Mouse (Mus musculus) cerebral cortex, adult 2 months (tissue): Measurements from ENCODE around the gene Mamstr.

Experiments used
- WGBS: fragments of 180-500 bp; shearing (Covaris S2); methylation state at CpG from one replicate; pipeline ENCODE4 v1.1.7; 2018; 5-methylcytosine and 5-hydroxymethylcytosine counted together

The Mamstr gene

GRCm38 (mm10) chr7:45628364-45629294, 11.1 kb upstream of the Mamstr start:
- 1% methylated on average over 105 of the region's 105 CpGs for WGBS

GRCm38 (mm10) chr7:45630064-45630907, 9.5 kb upstream of the Mamstr start:
- 80% methylated on average over 23 of the region's 23 CpGs for WGBS

GRCm38 (mm10) chr7:45632499-45632898, 7.3 kb upstream of the Mamstr start:
- 38% methylated on average over 35 of the region's 35 CpGs for WGBS

GRCm38 (mm10) chr7:45634946-45635681, 4.7 kb upstream of the Mamstr start:
- WGBS = 85% methylated on average over 11 of the region's 11 CpGs

GRCm38 (mm10) chr7:45635711-45636688, 3.8 kb upstream of the Mamstr start:
- 61% methylated on average over 15 of the region's 15 CpGs for WGBS

- 91% methylated on average over 6 of the region's 6 CpGs for WGBS
Measured at GRCm38 (mm10) chr7:45637710-45638109, 2.1 kb upstream of the Mamstr start.

GRCm38 (mm10) chr7:45638623-45639401, 965 bp upstream of the Mamstr start:
- 25% methylated on average over 29 of the region's 29 CpGs for WGBS

- WGBS = 77% methylated on average over 19 of the region's 19 CpGs
Measured at GRCm38 (mm10) chr7:45640191-45640957, 597 bp downstream of the Mamstr start.

GRCm38 (mm10) chr7:45641391-45642040, 1.7 kb downstream of the Mamstr start:
- WGBS = 49% methylated on average over 17 of the region's 17 CpGs

GRCm38 (mm10) chr7:45642083-45642482, 2.3 kb downstream of the Mamstr start:
- 79% methylated on average over 5 of the region's 5 CpGs for WGBS

- 42% methylated on average over 16 of the region's 16 CpGs for WGBS
Measured at GRCm38 (mm10) chr7:45642503-45643255, 2.9 kb downstream of the Mamstr start.

- WGBS = 11% methylated on average over 28 of the region's 28 CpGs
Measured at GRCm38 (mm10) chr7:45643441-45644178, 3.8 kb downstream of the Mamstr start.

- 20% methylated on average over 18 of the region's 18 CpGs for WGBS
Measured at GRCm38 (mm10) chr7:45644183-45644582, 4.4 kb downstream of the Mamstr start.

GRCm38 (mm10) chr7:45644872-45645590, 5.3 kb downstream of the Mamstr start:
- WGBS = 74% methylated on average over 6 of the region's 6 CpGs

GRCm38 (mm10) chr7:45645591-45645971, 5.8 kb downstream of the Mamstr start:
- WGBS = 75% methylated on average over 7 of the region's 7 CpGs

- 72% methylated on average over 4 of the region's 4 CpGs for WGBS
Measured at GRCm38 (mm10) chr7:45646671-45647070, 6.9 kb downstream of the Mamstr start.
